Mouse (Mus musculus): ENCODE data around the gene Pdxdc1. TPM values are rescaled to one million over a fixed set of nuclear protein-coding genes. Genes with fewer than 3 reads are reported as not detected.
"Not testable (repeated sequence)": the region's sequence is repeated elsewhere in the genome, so short reads cannot be mapped to it uniquely, and the experiment has no call there.

The Pdxdc1 gene
- total RNA-seq, 1 experiment: 88.3 TPM

- 0 out of 2 replicates have a peak, but pooled peaks cover 2% of the 10 kb centered on the region for H3K36me3 ChIP-seq (ENCODE audit: control insufficient read depth, insufficient read depth, low read length, poor library complexity, severe bottlenecking)
- no peaks in the 10 kb centered on the region for H3K9me3 ChIP-seq (ENCODE audit: control insufficient read depth, insufficient read depth, low read depth, low read length)
- H3K4me1 ChIP-seq (ENCODE audit: control insufficient read depth in 2 of 2, insufficient read depth in 2 of 2, low read length in 2 of 2, poor library complexity in 1 of 2): no peaks in the 10 kb centered on the region
- H3K4me3 ChIP-seq (ENCODE audit: insufficient read depth in 1 of 2, low read depth in 1 of 2, low read length in 2 of 2, poor library complexity in 1 of 2, severe bottlenecking in 1 of 2): no peak overlapping the region
- no peak overlapping the region for H3K27ac ChIP-seq (ENCODE audit: insufficient read depth, low read depth, low read length, poor library complexity, severe bottlenecking)
- H3K9ac ChIP-seq (ENCODE audit: insufficient read depth, low read depth, low read length, poor library complexity, severe bottlenecking): no peak overlapping the region
- in situ Hi-C loops (cut with MboI; ENCODE audit: low sequenced_read_pairs in 2 of 2, unreplicated experiment in 2 of 2): no loop called here
- DNase-seq (ENCODE audit: low read depth, low spot score): no peak
- TF ChIP-seq ZNF384 (IDR thresholded peaks at IDR 0.05; ENCODE audit: low read depth, low read length) (no peak), ZC3H11A (IDR thresholded peaks at IDR 0.05; ENCODE audit: borderline replicate concordance, low read depth, low read length) (no peak), HCFC1 (IDR thresholded peaks at IDR 0.05; ENCODE audit: borderline replicate concordance, insufficient read depth, low read length) (no peak), MAFK (IDR thresholded peaks at IDR 0.05; ENCODE audit: insufficient read depth, low read depth, low read length) (no peak), CHD2 (IDR thresholded peaks at IDR 0.05; ENCODE audit: low read depth, low read length) (no peak)
Measured at GRCm38 (mm10) chr16:13883094-13883774, 19.7 kb downstream of the Pdxdc1 start.

- Histone ChIP-seq H3K36me3 (ENCODE audit: control insufficient read depth, insufficient read depth, low read length, poor library complexity, severe bottlenecking) (no peaks in the 10 kb centered on the region), H3K9ac (ENCODE audit: insufficient read depth, low read depth, low read length, poor library complexity, severe bottlenecking) (no peak overlapping the region), H3K4me1 (ENCODE audit: control insufficient read depth in 2 of 2, insufficient read depth in 2 of 2, low read length in 2 of 2, poor library complexity in 1 of 2) (no peaks in the 10 kb centered on the region), H3K27ac (ENCODE audit: insufficient read depth, low read depth, low read length, poor library complexity, severe bottlenecking) (no peak overlapping the region), H3K9me3 (ENCODE audit: control insufficient read depth, insufficient read depth, low read depth, low read length) (no peaks in the 10 kb centered on the region), H3K4me3 (ENCODE audit: insufficient read depth in 1 of 2, low read depth in 1 of 2, low read length in 2 of 2, poor library complexity in 1 of 2, severe bottlenecking in 1 of 2) (no peak overlapping the region)
- DNase-seq (ENCODE audit: low read depth, low spot score): no peak
- in situ Hi-C loops (cut with MboI; ENCODE audit: low sequenced_read_pairs in 2 of 2, unreplicated experiment in 2 of 2): no loop called here
- no peak for TF ChIP-seq MAFK (IDR thresholded peaks at IDR 0.05; ENCODE audit: insufficient read depth, low read depth, low read length)
- TF ChIP-seq ZC3H11A (IDR thresholded peaks at IDR 0.05; ENCODE audit: borderline replicate concordance, low read depth, low read length): no peak
- no peak for TF ChIP-seq ZNF384 (IDR thresholded peaks at IDR 0.05; ENCODE audit: low read depth, low read length)
- TF ChIP-seq CHD2 (IDR thresholded peaks at IDR 0.05; ENCODE audit: low read depth, low read length): no peak
Measured at GRCm38 (mm10) chr16:13875483-13875882, 27.4 kb downstream of the Pdxdc1 start.

GRCm38 (mm10) chr16:13867910-13868514, 34.9 kb downstream of the Pdxdc1 start:
- Histone ChIP-seq H3K4me3 (ENCODE audit: insufficient read depth in 1 of 2, low read depth in 1 of 2, low read length in 2 of 2, poor library complexity in 1 of 2, severe bottlenecking in 1 of 2) (peak overlapping the region; percentile 63 to 70), H3K9me3 (ENCODE audit: control insufficient read depth, insufficient read depth, low read depth, low read length) (no peaks in the 10 kb centered on the region), H3K27ac (ENCODE audit: insufficient read depth, low read depth, low read length, poor library complexity, severe bottlenecking) (no peak overlapping the region), H3K9ac (ENCODE audit: insufficient read depth, low read depth, low read length, poor library complexity, severe bottlenecking) (peak overlapping the region; percentile 66), H3K36me3 (ENCODE audit: control insufficient read depth, insufficient read depth, low read length, poor library complexity, severe bottlenecking) (no peaks in the 10 kb centered on the region; the same call in 1 of the 2 replicates), H3K4me1 (ENCODE audit: control insufficient read depth in 2 of 2, insufficient read depth in 2 of 2, low read length in 2 of 2, poor library complexity in 1 of 2) (no peaks in the 10 kb centered on the region)
- in situ Hi-C loops (cut with MboI; ENCODE audit: low sequenced_read_pairs in 2 of 2, unreplicated experiment in 2 of 2): no loop called here
- 0 out of 2 replicates have a peak, but pooled peaks have one; percentile 32 for TF ChIP-seq ZNF384 (IDR thresholded peaks at IDR 0.05; ENCODE audit: low read depth, low read length)
- no peak for TF ChIP-seq HCFC1 (IDR thresholded peaks at IDR 0.05; ENCODE audit: borderline replicate concordance, insufficient read depth, low read length)
- DNase-seq (ENCODE audit: low read depth, low spot score): peak; percentile 6

GRCm38 (mm10) chr16:13867406-13867805, 35.5 kb downstream of the Pdxdc1 start:
- H3K27ac ChIP-seq (ENCODE audit: insufficient read depth, low read depth, low read length, poor library complexity, severe bottlenecking); in situ Hi-C loops (cut with MboI; ENCODE audit: low sequenced_read_pairs in 2 of 2, unreplicated experiment in 2 of 2): not testable (repeated sequence)
- H3K4me3 ChIP-seq (ENCODE audit: insufficient read depth in 1 of 2, low read depth in 1 of 2, low read length in 2 of 2, poor library complexity in 1 of 2, severe bottlenecking in 1 of 2): peak overlapping the region in 1 of 2 experiments; percentile 63; a peak in 2 of 4 replicates

GRCm38 (mm10) chr16:13866616-13867015, 36.3 kb downstream of the Pdxdc1 start:
- H3K36me3 ChIP-seq (ENCODE audit: control insufficient read depth, insufficient read depth, low read length, poor library complexity, severe bottlenecking): no peaks in the 10 kb centered on the region; the same call in 1 of the 2 replicates
- no peaks in the 10 kb centered on the region for H3K4me1 ChIP-seq (ENCODE audit: control insufficient read depth in 2 of 2, insufficient read depth in 2 of 2, low read length in 2 of 2, poor library complexity in 1 of 2)
- DNase-seq (ENCODE audit: low read depth, low spot score): no peak
- in situ Hi-C loops (cut with MboI; ENCODE audit: low sequenced_read_pairs in 2 of 2, unreplicated experiment in 2 of 2): no loop called here
- H3K27ac ChIP-seq (ENCODE audit: insufficient read depth, low read depth, low read length, poor library complexity, severe bottlenecking): no peak overlapping the region
- no peak for TF ChIP-seq CHD2 (IDR thresholded peaks at IDR 0.05; ENCODE audit: low read depth, low read length)
- H3K9ac ChIP-seq (ENCODE audit: insufficient read depth, low read depth, low read length, poor library complexity, severe bottlenecking): no peak overlapping the region
- no peaks in the 10 kb centered on the region for H3K9me3 ChIP-seq (ENCODE audit: control insufficient read depth, insufficient read depth, low read depth, low read length)
- no peak overlapping the region for H3K4me3 ChIP-seq (ENCODE audit: insufficient read depth in 1 of 2, low read depth in 1 of 2, low read length in 2 of 2, poor library complexity in 1 of 2, severe bottlenecking in 1 of 2)

More at GRCm38 (mm10) chr16:13867406-13867805, 35.5 kb downstream of the Pdxdc1 start:
- not testable (repeated sequence) for H3K9me3 ChIP-seq (ENCODE audit: control insufficient read depth, insufficient read depth, low read depth, low read length); H3K4me1 ChIP-seq (ENCODE audit: control insufficient read depth in 2 of 2, insufficient read depth in 2 of 2, low read length in 2 of 2, poor library complexity in 1 of 2); H3K36me3 ChIP-seq (ENCODE audit: control insufficient read depth, insufficient read depth, low read length, poor library complexity, severe bottlenecking); H3K9ac ChIP-seq (ENCODE audit: insufficient read depth, low read depth, low read length, poor library complexity, severe bottlenecking)
- peak; percentile 1 for DNase-seq (ENCODE audit: low read depth, low spot score)
